Mouse (Mus musculus): ENCODE results near the gene Ankmy2. TPM values are rescaled to one million over a fixed set of nuclear protein-coding genes. Genes with fewer than 3 reads are reported as not detected.

Ankmy2 gene
- polyA plus RNA-seq (2015; fragmentation: Nextera tagmentation; extraction: Ambion mirVana), result 67.7 and 75.4 TPM in 2 replicates

GRCm38 (mm10) chr12:36156637-36157303 lies at the start of gene Ankmy2:
Ankmy2 (plus strand) TSS chr12:36157114.
- Histone ChIP-seq H3K27me3 (no peaks in the 10 kb centered on the region), H3K9me3 (no peaks in the 10 kb centered on the region), H3K9ac (peak within 1 kb of the TSS; percentile 96), H3K4me1 (replicated peaks) (peaks cover 26% of the 10 kb centered on the region), H3K4me2 (peak within 1 kb of the TSS; percentile 68), H3K36me3 (no peaks in the 10 kb centered on the region), H3K4me3 (peak within 1 kb of the TSS; percentile 95), H3K27ac (replicated peaks) (peak within 1 kb of the TSS; percentile 96)
- ATAC-seq (ENCODE audit: low FRiP score, low read depth), result peak; percentile 97
- WGBS, result under 1% methylated on average over 42 of the region's 42 CpGs

- peaks cover 71% of the 10 kb centered on the region for H3K36me3 ChIP-seq
- no peak for ATAC-seq (ENCODE audit: low FRiP score, low read depth)
- H3K4me1 ChIP-seq (replicated peaks), result no peaks in the 10 kb centered on the region
- H3K27me3 ChIP-seq, result no peaks in the 10 kb centered on the region
- 92% methylated on average over 5 of the region's 5 CpGs for WGBS
- H3K9me3 ChIP-seq, result no peaks in the 10 kb centered on the region
- H3K27ac ChIP-seq (replicated peaks), result no peak overlapping the region
- no peak overlapping the region for H3K4me3 ChIP-seq
- H3K9ac ChIP-seq, result no peak overlapping the region
- no peak overlapping the region for H3K4me2 ChIP-seq
These were observed 48.5 kb upstream of the Ankmy2 start for GRCm38 (mm10) chr12:36108442-36108841.

DNA sequence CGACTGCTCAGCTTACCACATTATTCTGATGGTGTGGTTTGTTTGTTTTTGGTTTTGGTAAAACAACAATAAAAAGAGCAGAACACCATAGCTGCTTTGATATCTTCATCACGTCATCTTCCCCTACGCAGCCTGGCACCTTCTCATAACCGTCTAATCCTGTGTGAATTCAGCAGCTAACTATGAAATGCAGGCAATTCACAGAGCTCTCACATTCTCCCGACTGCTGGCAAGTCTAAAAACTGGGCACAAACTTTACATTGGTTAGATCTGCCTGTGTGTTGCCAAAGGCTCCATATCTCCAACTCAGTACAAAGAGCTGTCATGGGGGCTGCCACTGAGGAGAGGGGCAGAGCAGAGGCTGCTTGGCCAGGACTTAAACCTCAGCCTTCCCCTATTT lies 46.5 kb upstream of the Ankmy2 start:
- peaks cover 81% of the 10 kb centered on the region for H3K36me3 ChIP-seq
- 94% methylated on average over 5 of the region's 5 CpGs for WGBS

DNA sequence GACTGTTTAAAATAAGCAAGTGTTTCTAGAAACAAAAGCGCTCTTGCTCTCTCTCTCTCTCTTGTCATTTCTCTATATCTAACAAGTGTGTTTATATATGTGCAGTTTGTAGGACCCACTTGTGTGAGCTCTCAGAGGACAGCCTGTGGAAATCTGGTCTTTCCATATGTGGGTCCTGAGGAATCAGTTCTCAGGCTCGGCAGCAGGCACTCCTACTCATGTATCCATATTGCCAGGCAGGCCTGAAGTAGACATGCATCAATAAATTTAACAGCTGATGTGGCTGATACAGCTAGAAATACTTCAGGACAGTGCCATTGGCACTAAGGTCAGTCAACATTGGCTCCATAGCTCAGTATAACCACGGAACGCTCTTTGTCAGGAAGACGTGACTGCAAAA lies 45.8 kb upstream of the Ankmy2 start:
- Histone ChIP-seq H3K36me3 (peaks cover 84% of the 10 kb centered on the region), H3K27ac (replicated peaks) (no peak overlapping the region), H3K4me1 (replicated peaks) (no peaks in the 10 kb centered on the region), H3K9me3 (no peaks in the 10 kb centered on the region), H3K9ac (no peak overlapping the region), H3K4me2 (no peak overlapping the region), H3K27me3 (no peaks in the 10 kb centered on the region), H3K4me3 (no peak overlapping the region)
- 91% methylated on average over 5 of the region's 5 CpGs for WGBS
- no peak for ATAC-seq (ENCODE audit: low FRiP score, low read depth)

More for the DNA sequence above, 46.5 kb upstream of the Ankmy2 start:
- no peak overlapping the region for H3K9ac ChIP-seq
- H3K27me3 ChIP-seq, result no peaks in the 10 kb centered on the region
- H3K4me2 ChIP-seq, result no peak overlapping the region
- no peaks in the 10 kb centered on the region for H3K4me1 ChIP-seq (replicated peaks)
- no peak overlapping the region for H3K27ac ChIP-seq (replicated peaks)
- H3K9me3 ChIP-seq, result no peaks in the 10 kb centered on the region
- no peak for ATAC-seq (ENCODE audit: low FRiP score, low read depth)
- no peak overlapping the region for H3K4me3 ChIP-seq

- H3K27me3 ChIP-seq, result no peaks in the 10 kb centered on the region
- peaks cover 87% of the 10 kb centered on the region for H3K36me3 ChIP-seq
- no peak for ATAC-seq (ENCODE audit: low FRiP score, low read depth)
- WGBS, result 92% methylated on average over 3 of the region's 3 CpGs
- no peak overlapping the region for H3K9ac ChIP-seq
- H3K4me2 ChIP-seq, result no peak overlapping the region
- H3K4me1 ChIP-seq (replicated peaks), result no peaks in the 10 kb centered on the region
- H3K9me3 ChIP-seq, result no peaks in the 10 kb centered on the region
- H3K4me3 ChIP-seq, result no peak overlapping the region
- H3K27ac ChIP-seq (replicated peaks), result no peak overlapping the region
These were observed 44.8 kb upstream of the Ankmy2 start for GRCm38 (mm10) chr12:36112081-36112480.

DNA sequence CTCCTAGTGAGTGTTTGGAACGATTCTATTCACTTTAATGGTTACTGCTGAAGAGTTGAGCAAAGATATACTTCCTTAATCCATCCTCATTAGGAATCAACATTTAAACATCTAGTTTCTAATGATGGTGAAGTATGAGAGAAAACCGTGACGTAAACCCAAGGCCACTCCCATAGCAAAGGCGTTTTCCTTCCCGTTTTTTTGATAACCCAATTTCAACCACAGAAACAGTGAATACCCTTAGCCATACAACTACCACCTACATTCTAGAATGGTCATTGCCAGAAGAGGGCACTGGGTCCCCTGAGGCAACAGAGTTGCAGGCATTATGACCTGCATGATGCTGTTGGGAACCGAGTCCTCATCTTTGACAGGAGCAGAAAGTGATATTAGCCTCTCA lies 39.8 kb upstream of the Ankmy2 start:
- no peak for ATAC-seq (ENCODE audit: low FRiP score, low read depth)
- H3K4me3 ChIP-seq, result no peak overlapping the region
- no peaks in the 10 kb centered on the region for H3K27me3 ChIP-seq
- H3K4me1 ChIP-seq (replicated peaks), result no peaks in the 10 kb centered on the region
- WGBS, result 91% methylated on average over 6 of the region's 6 CpGs
- H3K9me3 ChIP-seq, result no peaks in the 10 kb centered on the region
- no peak overlapping the region for H3K27ac ChIP-seq (replicated peaks)
- no peak overlapping the region for H3K9ac ChIP-seq
- no peak overlapping the region for H3K4me2 ChIP-seq
- H3K36me3 ChIP-seq, result peaks cover 78% of the 10 kb centered on the region

DNA sequence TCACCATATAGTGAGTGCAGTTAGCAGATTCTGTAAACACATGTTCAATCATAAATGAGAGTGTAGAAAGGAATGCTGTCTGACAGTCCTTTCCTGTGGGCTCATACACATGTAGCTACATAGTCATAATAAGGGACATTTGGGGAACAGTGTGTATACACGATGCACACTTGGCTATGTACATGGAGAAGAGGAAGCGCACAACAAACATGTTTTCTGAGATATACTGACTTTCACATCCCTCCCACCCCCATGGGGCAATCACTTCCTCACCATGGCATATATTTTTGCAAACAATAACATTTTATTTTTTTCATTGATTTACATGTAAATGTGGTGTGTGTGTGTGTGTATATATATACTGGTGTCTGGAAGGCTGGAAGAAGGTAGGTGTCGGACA lies 37.7 kb upstream of the Ankmy2 start:
- no peak overlapping the region for H3K4me3 ChIP-seq
- no peak overlapping the region for H3K4me2 ChIP-seq
- no peaks in the 10 kb centered on the region for H3K27me3 ChIP-seq
- no peak overlapping the region for H3K27ac ChIP-seq (replicated peaks)
- no peak overlapping the region for H3K9ac ChIP-seq
- no peaks in the 10 kb centered on the region for H3K9me3 ChIP-seq
- no peaks in the 10 kb centered on the region for H3K4me1 ChIP-seq (replicated peaks)
- peaks cover 75% of the 10 kb centered on the region for H3K36me3 ChIP-seq
- no peak for ATAC-seq (ENCODE audit: low FRiP score, low read depth)
- WGBS, result 98% methylated on average over 3 of the region's 3 CpGs

GRCm38 (mm10) chr12:36126049-36126448 lies 30.9 kb upstream of the Ankmy2 start:
- no peak overlapping the region for H3K9ac ChIP-seq
- no peaks in the 10 kb centered on the region for H3K4me1 ChIP-seq (replicated peaks)
- WGBS, result 94% methylated on average over 5 of the region's 5 CpGs
- no peak overlapping the region for H3K4me3 ChIP-seq
- H3K27ac ChIP-seq (replicated peaks), result no peak overlapping the region
- no peaks in the 10 kb centered on the region for H3K9me3 ChIP-seq
- H3K36me3 ChIP-seq, result peaks cover 38% of the 10 kb centered on the region
- no peak overlapping the region for H3K4me2 ChIP-seq
- no peak for ATAC-seq (ENCODE audit: low FRiP score, low read depth)
- no peaks in the 10 kb centered on the region for H3K27me3 ChIP-seq

DNA sequence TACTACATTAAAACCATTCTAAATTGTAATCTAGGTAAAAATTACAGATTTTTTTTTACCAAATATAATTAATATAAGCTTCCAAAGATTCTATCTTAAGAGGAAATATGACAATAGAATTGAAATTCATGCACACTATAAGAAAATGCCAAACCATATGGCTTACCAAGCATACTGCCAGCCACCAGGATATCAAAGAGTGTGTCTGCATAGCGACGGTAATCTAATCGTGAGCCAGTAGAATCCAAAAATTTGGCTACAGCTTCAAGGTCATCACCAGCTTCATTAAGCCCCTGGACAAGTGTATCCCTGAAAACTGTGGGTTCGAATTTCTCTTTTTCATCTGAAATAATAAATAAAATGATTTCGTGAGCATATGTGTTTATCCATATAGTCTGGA lies 27.1 kb upstream of the Ankmy2 start:
- Histone ChIP-seq H3K4me2 (no peak overlapping the region), H3K9ac (no peak overlapping the region), H3K27ac (replicated peaks) (no peak overlapping the region), H3K36me3 (peaks cover 38% of the 10 kb centered on the region), H3K27me3 (no peaks in the 10 kb centered on the region), H3K9me3 (no peaks in the 10 kb centered on the region), H3K4me3 (no peak overlapping the region), H3K4me1 (replicated peaks) (no peaks in the 10 kb centered on the region)
- no peak for ATAC-seq (ENCODE audit: low FRiP score, low read depth)
- WGBS, result 93% methylated on average over 5 of the region's 5 CpGs

- WGBS, result 97% methylated on average over 2 of the region's 2 CpGs
- Histone ChIP-seq H3K9ac (no peak overlapping the region), H3K27ac (replicated peaks) (no peak overlapping the region), H3K9me3 (no peaks in the 10 kb centered on the region), H3K27me3 (no peaks in the 10 kb centered on the region), H3K36me3 (peaks cover 46% of the 10 kb centered on the region), H3K4me2 (no peak overlapping the region), H3K4me1 (replicated peaks) (no peaks in the 10 kb centered on the region), H3K4me3 (no peak overlapping the region)
- ATAC-seq (ENCODE audit: low FRiP score, low read depth), result no peak
These were observed 24.7 kb upstream of the Ankmy2 start for GRCm38 (mm10) chr12:36132254-36132653.

GRCm38 (mm10) chr12:36132668-36133067 lies 24.2 kb upstream of the Ankmy2 start:
- ATAC-seq (ENCODE audit: low FRiP score, low read depth), result no peak

GRCm38 (mm10) chr12:36133547-36133946 lies 23.4 kb upstream of the Ankmy2 start:
- peaks cover 49% of the 10 kb centered on the region for H3K36me3 ChIP-seq
- WGBS, result 93% methylated on average over 5 of the region's 5 CpGs
- no peak overlapping the region for H3K27ac ChIP-seq (replicated peaks)
- no peak for ATAC-seq (ENCODE audit: low FRiP score, low read depth)
- H3K9me3 ChIP-seq, result no peaks in the 10 kb centered on the region
- no peak overlapping the region for H3K4me2 ChIP-seq
- H3K4me1 ChIP-seq (replicated peaks), result no peaks in the 10 kb centered on the region
- no peak overlapping the region for H3K4me3 ChIP-seq
- H3K27me3 ChIP-seq, result no peaks in the 10 kb centered on the region
- no peak overlapping the region for H3K9ac ChIP-seq

More at GRCm38 (mm10) chr12:36132668-36133067, 24.2 kb upstream of the Ankmy2 start:
- no peak overlapping the region for H3K4me2 ChIP-seq
- H3K9me3 ChIP-seq, result no peaks in the 10 kb centered on the region
- no peaks in the 10 kb centered on the region for H3K4me1 ChIP-seq (replicated peaks)
- no peaks in the 10 kb centered on the region for H3K27me3 ChIP-seq
- 83% methylated on average over 3 of the region's 3 CpGs for WGBS
- H3K36me3 ChIP-seq, result peaks cover 47% of the 10 kb centered on the region
- H3K9ac ChIP-seq, result no peak overlapping the region
- no peak overlapping the region for H3K27ac ChIP-seq (replicated peaks)
- H3K4me3 ChIP-seq, result no peak overlapping the region

- Histone ChIP-seq H3K4me3 (no peak overlapping the region), H3K4me1 (replicated peaks) (no peaks in the 10 kb centered on the region), H3K27ac (replicated peaks) (no peak overlapping the region), H3K9me3 (no peaks in the 10 kb centered on the region), H3K4me2 (no peak overlapping the region), H3K9ac (no peak overlapping the region), H3K27me3 (no peaks in the 10 kb centered on the region), H3K36me3 (peaks cover 48% of the 10 kb centered on the region)
- ATAC-seq (ENCODE audit: low FRiP score, low read depth), result no peak
- WGBS, result 95% methylated on average over 5 of the region's 5 CpGs
These were observed 22.8 kb upstream of the Ankmy2 start for GRCm38 (mm10) chr12:36134111-36134510.

Data from hindbrain, embryonic 15.5 days (tissue).